Mouse (Mus musculus) layer of hippocampus, postnatal 36 days (tissue): ENCODE measurements at regions not wholly inside any gene's neighbourhood (a gene's known extent, or its start where the extent isn't known, plus 50 kb on each side); places are given as distances from the start of the nearest gene placed in this dataset.
A peak's percentile ranks its signal among the peaks of the same experiment; 100 is the strongest.

Experiments
- DNase-seq, 2 experiments: peaks; one replicate each; pipeline ENCODE4 v3.0.0; 2022

- no peak for DNase-seq
Measured at GRCm38 (mm10) chr3:37874346-37874745, 150.1 kb upstream of the Gm5148 start.

- DNase-seq, result no peak
Measured at GRCm38 (mm10) chr3:37872329-37872728, 148.0 kb upstream of the Gm5148 start.

- DNase-seq, result no peak
Measured at GRCm38 (mm10) chr3:37871076-37871475, 146.8 kb upstream of the Gm5148 start.

GRCm38 (mm10) chr3:37868454-37868853, 144.2 kb upstream of the Gm5148 start:
- DNase-seq, result no peak

- DNase-seq, result no peak
Measured at GRCm38 (mm10) chr3:37862756-37863155, 138.5 kb upstream of the Gm5148 start.

GRCm38 (mm10) chr3:37860715-37861461, 136.6 kb upstream of the Gm5148 start:
- no peak for DNase-seq

- DNase-seq, result peak in 1 of 2 experiments; percentile 53
Measured at GRCm38 (mm10) chr3:37860034-37860714, 135.9 kb upstream of the Gm5148 start.

- DNase-seq, result no peak
Measured at GRCm38 (mm10) chr3:37858624-37859302, 134.5 kb upstream of the Gm5148 start.

- no peak for DNase-seq
Measured at GRCm38 (mm10) chr3:37846191-37847003, 122.1 kb upstream of the Gm5148 start.

- DNase-seq, result no peak
Measured at GRCm38 (mm10) chr3:37845313-37846023, 121.2 kb upstream of the Gm5148 start.

GRCm38 (mm10) chr3:37844731-37845312, 120.5 kb upstream of the Gm5148 start:
- no peak for DNase-seq

- DNase-seq, result no peak
Measured at GRCm38 (mm10) chr3:37842289-37842688, 118.0 kb upstream of the Gm5148 start.

- DNase-seq, result no peak
Measured at GRCm38 (mm10) chr3:37838896-37839295, 114.6 kb upstream of the Gm5148 start.

GRCm38 (mm10) chr3:37836749-37837148, 112.5 kb upstream of the Gm5148 start:
- DNase-seq, result no peak

GRCm38 (mm10) chr3:37835687-37836086, 111.4 kb upstream of the Gm5148 start:
- DNase-seq, result no peak

- no peak for DNase-seq
Measured at GRCm38 (mm10) chr3:37835135-37835534, 110.8 kb upstream of the Gm5148 start.

- no peak for DNase-seq
Measured at GRCm38 (mm10) chr3:37834626-37835025, 110.3 kb upstream of the Gm5148 start.

GRCm38 (mm10) chr3:37833387-37833786, 109.1 kb upstream of the Gm5148 start:
- DNase-seq, result no peak

- DNase-seq, result no peak
Measured at GRCm38 (mm10) chr3:37827546-37827945, 103.3 kb upstream of the Gm5148 start.

- no peak for DNase-seq
Measured at GRCm38 (mm10) chr3:37825602-37826001, 101.3 kb upstream of the Gm5148 start.

- DNase-seq, result no peak
Measured at GRCm38 (mm10) chr3:37824681-37825080, 100.4 kb upstream of the Gm5148 start.

- no peak for DNase-seq
Measured at GRCm38 (mm10) chr3:37819503-37819902, 95.2 kb upstream of the Gm5148 start.
